Mouse (Mus musculus): Measurements from ENCODE around the gene Ano6. TPM values are rescaled to one million over a fixed set of nuclear protein-coding genes. Genes with fewer than 3 reads are reported as not detected.
A peak's percentile ranks its signal among the peaks of the same experiment; 100 is the strongest.

Ano6 gene
- total and polyA plus RNA-seq, 3 experiments, result 14.1 to 19.6 (median 17.3) TPM

DNA sequence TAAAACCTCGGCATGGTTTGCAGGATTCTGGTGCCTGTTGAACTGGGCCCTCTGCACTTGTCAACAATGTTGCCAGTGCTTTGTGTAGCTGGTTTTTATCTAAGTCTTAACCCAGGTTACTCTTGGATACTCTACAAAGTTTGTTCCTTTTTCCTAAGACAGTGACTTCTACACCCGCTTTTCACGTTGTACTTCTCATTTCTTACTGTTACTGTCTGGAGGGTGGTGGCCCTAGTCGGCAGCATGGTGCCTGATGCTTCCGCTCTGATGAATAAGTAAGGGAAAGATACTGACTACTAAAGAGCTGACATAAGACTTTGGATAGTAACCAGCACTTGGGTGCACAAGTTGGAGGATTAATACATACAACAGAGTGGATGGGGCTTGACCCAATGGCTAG lies 9.0 kb downstream of the Ano6 start:
- H3K4me1 ChIP-seq (ENCODE audit: control insufficient read depth, insufficient read depth, low read length), result peaks cover 20% of the 10 kb centered on the region
- no peak overlapping the region for H3K9ac ChIP-seq (ENCODE audit: low read depth, low read length)
- H3K27me3 ChIP-seq (ENCODE audit: control insufficient read depth, insufficient read depth, low read length), result no peaks in the 10 kb centered on the region
- no peak for DNase-seq
- intact Hi-C loops (cut with DNase I), result loop anchor here (10.0 kb wide), 1 partner anchor 485 kb away; the partner anchor contains the start of gene Arid2
- no peak overlapping the region for H3K4me3 ChIP-seq
- peaks cover 3% of the 10 kb centered on the region for H3K36me3 ChIP-seq (ENCODE audit: control insufficient read depth, insufficient read depth, low read length)
- no peaks in the 10 kb centered on the region; the same call in 1 of the 2 replicates for H3K79me2 ChIP-seq (replicated peaks; ENCODE audit: control insufficient read depth, insufficient read depth, low read length)
- H3K27ac ChIP-seq, result no peak overlapping the region
- no peak for TF ChIP-seq CTCF (IDR thresholded peaks at IDR 0.05)
- no peak for TF ChIP-seq EP300 (IDR thresholded peaks at IDR 0.05; ENCODE audit: insufficient read depth, low read depth, low read length)
- TF ChIP-seq POLR2A (IDR thresholded peaks at IDR 0.05; ENCODE audit: insufficient read depth, low read depth, low read length), result no peak
- 88% methylated on average over 5 of the region's 5 CpGs for WGBS

- Histone ChIP-seq H3K27me3 (ENCODE audit: control insufficient read depth, insufficient read depth, low read length) (no peaks in the 10 kb centered on the region), H3K79me2 (replicated peaks; ENCODE audit: control insufficient read depth, insufficient read depth, low read length) (no peaks in the 10 kb centered on the region; the same call in 1 of the 2 replicates), H3K9ac (ENCODE audit: low read depth, low read length) (no peak overlapping the region), H3K4me1 (ENCODE audit: control insufficient read depth, insufficient read depth, low read length) (peaks cover 21% of the 10 kb centered on the region), H3K36me3 (ENCODE audit: control insufficient read depth, insufficient read depth, low read length) (no peaks in the 10 kb centered on the region; the same call in none of the 2 replicates), H3K27ac (no peak overlapping the region), H3K4me3 (no peak overlapping the region)
- intact Hi-C loops (cut with DNase I), result no loop called here
- TF ChIP-seq CTCF (IDR thresholded peaks at IDR 0.05) (no peak), EP300 (IDR thresholded peaks at IDR 0.05; ENCODE audit: insufficient read depth, low read depth, low read length) (no peak), POLR2A (IDR thresholded peaks at IDR 0.05; ENCODE audit: insufficient read depth, low read depth, low read length) (no peak)
- no peak for DNase-seq
These were observed 9.4 kb downstream of the Ano6 start for GRCm38 (mm10) chr15:95800051-95800450.

DNA sequence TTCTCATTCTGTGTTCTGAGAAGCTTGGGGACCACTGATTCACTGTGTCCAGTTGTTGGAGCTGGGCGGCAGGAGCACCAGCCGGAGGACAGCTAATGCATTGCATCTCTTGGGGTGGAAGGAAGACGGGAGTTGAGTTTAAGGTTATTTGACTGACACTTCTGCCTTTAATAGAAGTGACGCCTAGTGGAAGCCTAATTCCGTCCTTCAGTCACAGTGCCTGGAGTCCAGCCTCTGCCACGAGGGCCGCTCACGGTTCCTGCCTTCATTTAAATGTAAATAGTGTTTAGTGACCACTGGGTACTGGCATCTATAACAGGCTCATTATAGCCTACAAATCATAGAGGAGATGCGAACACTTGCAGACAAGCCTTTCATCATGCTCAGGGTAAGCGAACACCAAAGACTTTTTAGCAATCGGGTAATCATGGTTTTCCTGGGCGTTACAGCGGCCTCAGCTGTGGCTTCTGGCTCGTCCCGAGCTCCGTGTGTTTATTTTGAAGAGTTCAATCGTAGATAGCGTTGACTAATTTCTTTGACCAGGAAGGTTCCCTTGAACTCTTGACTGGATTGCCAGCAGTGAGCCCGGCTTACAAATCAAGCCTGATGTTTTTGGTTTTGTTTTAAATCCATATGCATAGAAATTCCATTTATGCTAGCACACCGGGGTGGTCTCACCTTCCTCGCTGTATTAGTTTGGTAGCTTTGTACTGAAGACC lies 10.8 kb downstream of the Ano6 start:
- no peak for DNase-seq
- peaks cover 3% of the 10 kb centered on the region for H3K79me2 ChIP-seq (replicated peaks; ENCODE audit: control insufficient read depth, insufficient read depth, low read length)
- WGBS, result 84% methylated on average over 21 of the region's 21 CpGs
- no peaks in the 10 kb centered on the region; the same call in 1 of the 2 replicates for H3K36me3 ChIP-seq (ENCODE audit: control insufficient read depth, insufficient read depth, low read length)
- peaks cover 23% of the 10 kb centered on the region for H3K4me1 ChIP-seq (ENCODE audit: control insufficient read depth, insufficient read depth, low read length)
- H3K4me3 ChIP-seq, result no peak overlapping the region
- TF ChIP-seq POLR2A (IDR thresholded peaks at IDR 0.05; ENCODE audit: insufficient read depth, low read depth, low read length) (no peak), EP300 (IDR thresholded peaks at IDR 0.05; ENCODE audit: insufficient read depth, low read depth, low read length) (no peak), CTCF (IDR thresholded peaks at IDR 0.05) (no peak)
- H3K27ac ChIP-seq, result no peak overlapping the region
- intact Hi-C loops (cut with DNase I), result no loop called here
- no peak overlapping the region for H3K9ac ChIP-seq (ENCODE audit: low read depth, low read length)
- no peaks in the 10 kb centered on the region for H3K27me3 ChIP-seq (ENCODE audit: control insufficient read depth, insufficient read depth, low read length)

DNA sequence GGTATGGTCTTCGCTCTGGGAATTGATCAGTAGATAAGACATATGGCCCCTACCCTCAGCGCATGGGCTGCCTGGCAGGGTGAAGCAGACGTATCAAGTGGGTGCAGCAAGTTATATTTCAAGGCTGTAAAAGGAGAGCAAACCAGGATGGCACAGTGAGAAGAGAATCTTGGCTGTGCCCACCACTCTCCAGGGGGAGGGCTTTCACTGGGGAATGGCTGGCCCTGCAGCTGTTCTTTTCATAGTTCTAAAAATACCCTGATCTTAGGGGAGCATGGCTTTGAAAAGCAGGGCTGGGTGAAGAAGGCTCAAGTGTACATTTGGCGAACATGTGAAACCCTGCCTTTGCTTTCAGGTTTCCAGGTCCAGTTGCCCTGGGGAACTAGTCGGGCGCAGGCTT lies 11.5 kb downstream of the Ano6 start:
- no peak for DNase-seq
- H3K9ac ChIP-seq (ENCODE audit: low read depth, low read length), result no peak overlapping the region
- no peak overlapping the region for H3K27ac ChIP-seq

DNA sequence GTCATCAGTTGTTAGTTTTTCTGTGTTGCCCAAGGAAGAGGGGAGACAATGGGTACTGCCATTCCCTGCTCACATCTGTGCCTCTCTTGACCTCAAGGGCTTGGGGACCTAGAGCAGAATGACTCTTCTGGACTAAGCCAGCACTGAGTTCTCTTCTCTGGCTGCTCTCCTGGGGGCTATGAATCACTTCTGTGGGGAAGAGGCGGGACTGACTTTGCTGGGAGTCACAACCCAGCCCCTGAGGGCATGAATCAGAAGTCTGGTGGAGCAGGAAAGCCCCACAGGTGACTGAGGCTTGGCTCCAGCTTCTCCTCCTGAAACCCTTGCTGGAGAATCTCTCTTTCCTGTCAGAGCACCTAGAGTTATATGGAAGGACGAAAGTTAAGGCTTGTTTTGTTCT lies 12.1 kb downstream of the Ano6 start:
- Histone ChIP-seq H3K27ac (peak overlapping the region; percentile 27), H3K4me3 (no peak overlapping the region), H3K9ac (ENCODE audit: low read depth, low read length) (no peak overlapping the region), H3K27me3 (ENCODE audit: control insufficient read depth, insufficient read depth, low read length) (no peaks in the 10 kb centered on the region), H3K36me3 (ENCODE audit: control insufficient read depth, insufficient read depth, low read length) (no peaks in the 10 kb centered on the region; the same call in 1 of the 2 replicates), H3K4me1 (ENCODE audit: control insufficient read depth, insufficient read depth, low read length) (peaks cover 22% of the 10 kb centered on the region), H3K79me2 (replicated peaks; ENCODE audit: control insufficient read depth, insufficient read depth, low read length) (peaks cover 4% of the 10 kb centered on the region)
- peak; percentile 45 to 66 for DNase-seq
- TF ChIP-seq CTCF (IDR thresholded peaks at IDR 0.05) (no peak), EP300 (IDR thresholded peaks at IDR 0.05; ENCODE audit: insufficient read depth, low read depth, low read length) (no peak), POLR2A (IDR thresholded peaks at IDR 0.05; ENCODE audit: insufficient read depth, low read depth, low read length) (no peak)
- intact Hi-C loops (cut with DNase I), result no loop called here
- WGBS, result 54% methylated on average over 2 of the region's 2 CpGs

More for the DNA sequence above, 11.5 kb downstream of the Ano6 start:
- TF ChIP-seq CTCF (IDR thresholded peaks at IDR 0.05) (no peak), EP300 (IDR thresholded peaks at IDR 0.05; ENCODE audit: insufficient read depth, low read depth, low read length) (no peak), POLR2A (IDR thresholded peaks at IDR 0.05; ENCODE audit: insufficient read depth, low read depth, low read length) (no peak)
- H3K4me1 ChIP-seq (ENCODE audit: control insufficient read depth, insufficient read depth, low read length), result peaks cover 23% of the 10 kb centered on the region
- H3K36me3 ChIP-seq (ENCODE audit: control insufficient read depth, insufficient read depth, low read length), result no peaks in the 10 kb centered on the region; the same call in 1 of the 2 replicates
- peaks cover 4% of the 10 kb centered on the region for H3K79me2 ChIP-seq (replicated peaks; ENCODE audit: control insufficient read depth, insufficient read depth, low read length)
- 74% methylated on average over 6 of the region's 6 CpGs for WGBS
- H3K27me3 ChIP-seq (ENCODE audit: control insufficient read depth, insufficient read depth, low read length), result no peaks in the 10 kb centered on the region
- H3K4me3 ChIP-seq, result no peak overlapping the region
- intact Hi-C loops (cut with DNase I), result no loop called here

DNA sequence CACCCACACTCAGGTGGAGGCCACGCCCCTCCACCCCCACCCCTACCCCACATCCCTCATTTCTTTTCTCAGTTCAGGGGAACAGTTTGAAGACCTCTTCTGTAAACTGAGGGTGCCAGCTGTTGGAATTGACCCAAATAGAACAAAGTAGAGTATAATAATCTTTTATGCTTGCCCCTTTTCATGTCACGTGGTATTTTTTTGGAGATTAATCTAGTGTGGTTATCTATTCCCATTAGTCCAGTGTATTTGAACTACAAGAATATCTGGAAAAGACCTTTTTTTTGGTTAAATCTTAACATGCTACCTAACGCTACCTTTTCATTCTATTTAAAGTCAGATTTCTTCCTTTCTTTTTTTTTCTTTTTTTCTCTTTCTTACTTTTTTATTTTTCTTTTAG lies 12.8 kb downstream of the Ano6 start:
- Histone ChIP-seq H3K4me3 (no peak overlapping the region), H3K4me1 (ENCODE audit: control insufficient read depth, insufficient read depth, low read length) (peaks cover 24% of the 10 kb centered on the region), H3K27ac (peak overlapping the region; percentile 39), H3K9ac (ENCODE audit: low read depth, low read length) (no peak overlapping the region), H3K79me2 (replicated peaks; ENCODE audit: control insufficient read depth, insufficient read depth, low read length) (peaks cover 4% of the 10 kb centered on the region), H3K27me3 (ENCODE audit: control insufficient read depth, insufficient read depth, low read length) (no peaks in the 10 kb centered on the region), H3K36me3 (ENCODE audit: control insufficient read depth, insufficient read depth, low read length) (no peaks in the 10 kb centered on the region; the same call in 1 of the 2 replicates)
- DNase-seq, result no peak
- TF ChIP-seq EP300 (IDR thresholded peaks at IDR 0.05; ENCODE audit: insufficient read depth, low read depth, low read length) (no peak), POLR2A (IDR thresholded peaks at IDR 0.05; ENCODE audit: insufficient read depth, low read depth, low read length) (no peak), CTCF (IDR thresholded peaks at IDR 0.05) (no peak)
- WGBS, result 87% methylated on average over 3 of the region's 3 CpGs
- intact Hi-C loops (cut with DNase I), result no loop called here
